Mouse (Mus musculus) hindbrain, embryonic 11.5 days (tissue): ENCODE data around the gene Cse1l. TPM values are rescaled to one million over a fixed set of nuclear protein-coding genes. Genes with fewer than 3 reads are reported as not detected.

ENCODE experiments used
- ATAC-seq: fragments of 200-750 bp; cut with Nextera tagmentation; 2 replicates; pipeline ENCODE4 v1.8.0; 2017; ENCODE audit warnings: mild to moderate bottlenecking, moderate TSS enrichment, moderate library complexity; ENCODE audit not compliant: low FRiP score
- DNase-seq: peaks from one replicate; pipeline ENCODE4 v3.0.0-alpha.2; 2015; ENCODE audit warnings: low spot score
- H3K27ac ChIP-seq: fragments of 300-500 bp; sonication (generic); 2 replicates; pipeline ENCODE4 v1.5.1; 2014; ENCODE audit warnings: mild to moderate bottlenecking, low read depth, low read length
- H3K27me3 ChIP-seq: fragments of 300-500 bp; sonication (generic); 2 replicates; pipeline ENCODE4 v1.6.1; 2014; ENCODE audit warnings: mild to moderate bottlenecking, low read length, moderate library complexity, mixed read lengths; ENCODE audit not compliant: control insufficient read depth, insufficient read depth
- H3K36me3 ChIP-seq: fragments of 300-500 bp; sonication (generic); 2 replicates; pipeline ENCODE4 v1.6.1; 2014; ENCODE audit warnings: mild to moderate bottlenecking, low read length, moderate library complexity, mixed read lengths; ENCODE audit not compliant: control insufficient read depth, insufficient read depth
- H3K4me1 ChIP-seq: fragments of 300-500 bp; sonication (generic); replicated peaks from 2 replicates; pipeline ENCODE4 v1.6.1; 2014; ENCODE audit warnings: low read length, mixed read lengths; ENCODE audit not compliant: control insufficient read depth, insufficient read depth
- H3K4me2 ChIP-seq: fragments of 300-500 bp; sonication (generic); replicated peaks from 2 replicates; pipeline ENCODE4 v1.6.1; 2014; ENCODE audit warnings: mild to moderate bottlenecking, low read depth, low read length
- H3K4me3 ChIP-seq: fragments of 300-500 bp; sonication (generic); 2 replicates; pipeline ENCODE4 v1.5.1; 2014; ENCODE audit warnings: low read depth, low read length
- H3K9ac ChIP-seq: fragments of 300-500 bp; sonication (generic); 2 replicates; pipeline ENCODE4 v1.6.1; 2014; ENCODE audit warnings: low read depth, low read length
- H3K9me3 ChIP-seq: fragments of 300-500 bp; sonication (generic); 2 replicates; pipeline ENCODE4 v1.6.1; 2016; ENCODE audit warnings: low read length; ENCODE audit not compliant: control insufficient read depth
- WGBS: fragments of 180-500 bp; shearing (Covaris S2); extraction: QIAGEN DNeasy Blood & Tissue Kit; methylation state at CpG from one replicate; pipeline ENCODE4 v1.1.7; 2014; 5-methylcytosine and 5-hydroxymethylcytosine counted together
- polyA plus RNA-seq: library from polyadenylated mRNA; unstranded; fragments of >200 nt; fragmentation: Nextera tagmentation; extraction: Ambion mirVana; gene quantifications from 2 replicates; pipeline ENCODE4 v1.2.1, GENCODE M21; 2014

The Cse1l gene
- polyA plus RNA-seq: 169 and 219 TPM in 2 replicates

DNA sequence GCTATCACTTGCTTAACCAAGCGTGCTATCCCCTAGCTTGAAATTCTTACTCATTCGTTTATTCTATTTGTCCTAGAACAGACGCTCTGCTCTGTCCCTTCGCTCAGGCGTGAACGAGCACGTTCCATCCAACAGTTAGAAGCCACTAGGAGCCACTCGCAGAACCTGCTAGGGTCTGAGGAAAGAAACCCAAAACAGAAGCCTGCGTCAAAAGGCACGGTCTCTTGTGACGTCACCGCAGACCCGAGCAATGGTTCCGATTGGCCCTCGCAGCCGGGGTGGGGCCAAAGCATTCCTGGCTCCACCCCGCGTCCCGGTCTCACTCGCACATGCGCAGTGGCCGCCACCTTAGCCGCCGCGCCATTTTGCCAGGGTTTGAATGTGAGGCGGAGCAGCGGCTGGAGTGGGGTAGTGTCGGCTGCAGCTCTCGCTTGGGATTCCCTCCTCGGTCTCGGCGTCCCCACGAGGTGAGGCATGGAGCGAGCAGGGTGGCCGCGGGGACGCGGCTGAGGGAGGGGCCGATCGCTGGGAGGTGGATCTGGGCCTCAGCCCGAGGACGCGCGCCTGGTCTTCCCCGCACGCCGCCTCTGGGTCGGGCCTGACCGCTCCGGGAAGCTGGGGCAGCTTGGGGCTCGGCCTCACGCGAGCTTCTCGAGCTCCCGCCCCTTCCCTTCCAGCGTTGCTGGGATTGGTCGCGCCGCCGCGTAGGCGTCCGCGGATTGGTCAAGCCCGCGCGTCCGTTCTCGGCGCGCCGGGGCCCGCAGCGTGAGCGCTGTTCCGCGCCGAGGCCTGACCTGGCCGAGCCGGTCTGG, at the start of gene Cse1l:
Gene Cse1l (plus strand): TSS at position 330 of the 812 bp plus-strand sequence.
- ATAC-seq (peak; percentile 96), DNase-seq (peak; percentile 99)
- H3K27ac ChIP-seq: peak within 1 kb of the TSS; percentile 98
- H3K27me3 ChIP-seq: no peaks in the 10 kb centered on the region
- 0 out of 2 replicates have a peak, but pooled peaks cover 2% of the 10 kb centered on the region for H3K4me1 ChIP-seq
- H3K4me2 ChIP-seq: peak within 1 kb of the TSS; percentile 73
- peak within 1 kb of the TSS; percentile 97 for H3K9ac ChIP-seq
- under 1% methylated on average over 78 of the region's 80 CpGs for WGBS
- no peaks in the 10 kb centered on the region for H3K9me3 ChIP-seq
- H3K4me3 ChIP-seq: peak within 1 kb of the TSS; percentile 91
- no peaks in the 10 kb centered on the region for H3K36me3 ChIP-seq

DNA sequence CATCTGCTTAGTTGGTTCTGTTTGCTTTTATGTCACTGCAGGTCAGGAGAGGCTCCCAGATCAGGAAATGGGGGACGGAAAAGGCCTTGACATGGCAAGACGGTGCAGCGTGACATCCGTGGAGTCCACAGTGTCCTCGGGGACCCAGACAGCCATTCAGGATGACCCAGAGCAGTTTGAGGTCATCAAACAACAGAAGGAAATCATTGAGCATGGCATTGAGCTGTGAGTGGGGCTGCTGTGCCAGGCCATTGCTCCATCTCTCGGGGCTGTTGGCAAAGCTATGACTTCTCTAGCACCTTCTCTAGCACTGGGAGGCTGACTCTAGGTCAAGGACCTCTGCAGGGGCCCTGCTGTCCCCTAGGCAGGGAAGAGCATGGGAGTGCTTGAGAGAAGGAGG, 49.5 kb upstream of the Cse1l start:
- peaks cover 6% of the 10 kb centered on the region; the same call in 1 of the 2 replicates for H3K36me3 ChIP-seq
- no peak overlapping the region for H3K27ac ChIP-seq
- H3K4me2 ChIP-seq: no peak overlapping the region
- H3K9ac ChIP-seq: no peak overlapping the region
- WGBS: 87% methylated on average over 6 of the region's 6 CpGs
- no peak for ATAC-seq
- DNase-seq: no peak
- no peaks in the 10 kb centered on the region for H3K4me1 ChIP-seq
- no peak overlapping the region for H3K4me3 ChIP-seq
- H3K9me3 ChIP-seq: no peaks in the 10 kb centered on the region
- H3K27me3 ChIP-seq: no peaks in the 10 kb centered on the region

- ATAC-seq (no peak), DNase-seq (peak; percentile 24)
- Histone ChIP-seq H3K27me3 (no peaks in the 10 kb centered on the region), H3K9ac (no peak overlapping the region), H3K36me3 (peaks cover 3% of the 10 kb centered on the region; the same call in 1 of the 2 replicates), H3K27ac (no peak overlapping the region), H3K4me3 (no peak overlapping the region), H3K9me3 (no peaks in the 10 kb centered on the region), H3K4me2 (no peak overlapping the region), H3K4me1 (no peaks in the 10 kb centered on the region)
- WGBS: 84% methylated on average over 2 of the region's 2 CpGs
Observed at GRCm38 (mm10) chr2:166857118-166857517, 48.7 kb upstream of the Cse1l start.

GRCm38 (mm10) chr2:166859214-166859613, 46.6 kb upstream of the Cse1l start:
- WGBS: 87% methylated on average over 7 of the region's 7 CpGs
- DNase-seq (no peak), ATAC-seq (no peak)
- Histone ChIP-seq H3K27ac (no peak overlapping the region), H3K4me1 (no peaks in the 10 kb centered on the region), H3K36me3 (no peaks in the 10 kb centered on the region), H3K9me3 (no peaks in the 10 kb centered on the region), H3K4me2 (no peak overlapping the region), H3K9ac (no peak overlapping the region), H3K4me3 (no peak overlapping the region), H3K27me3 (no peaks in the 10 kb centered on the region)

GRCm38 (mm10) chr2:166862505-166862904, 43.3 kb upstream of the Cse1l start:
- 79% methylated on average over 3 of the region's 3 CpGs for WGBS
- DNase-seq (no peak), ATAC-seq (no peak)
- H3K4me1 ChIP-seq: no peaks in the 10 kb centered on the region
- H3K27me3 ChIP-seq: no peaks in the 10 kb centered on the region
- no peak overlapping the region for H3K4me3 ChIP-seq
- no peaks in the 10 kb centered on the region for H3K36me3 ChIP-seq
- no peak overlapping the region for H3K4me2 ChIP-seq
- H3K9me3 ChIP-seq: no peaks in the 10 kb centered on the region
- H3K9ac ChIP-seq: no peak overlapping the region
- H3K27ac ChIP-seq: no peak overlapping the region

- Histone ChIP-seq H3K27ac (no peak overlapping the region), H3K4me3 (no peak overlapping the region), H3K4me1 (no peaks in the 10 kb centered on the region), H3K4me2 (no peak overlapping the region), H3K9ac (no peak overlapping the region), H3K27me3 (no peaks in the 10 kb centered on the region), H3K36me3 (no peaks in the 10 kb centered on the region), H3K9me3 (no peaks in the 10 kb centered on the region)
- DNase-seq (no peak), ATAC-seq (no peak)
- 87% methylated on average over 10 of the region's 10 CpGs for WGBS
Observed at GRCm38 (mm10) chr2:166865476-166865875, 40.4 kb upstream of the Cse1l start.

- H3K27me3 ChIP-seq: no peaks in the 10 kb centered on the region
- DNase-seq (no peak), ATAC-seq (no peak)
- H3K27ac ChIP-seq: no peak overlapping the region
- H3K36me3 ChIP-seq: no peaks in the 10 kb centered on the region
- H3K9ac ChIP-seq: no peak overlapping the region
- WGBS: 84% methylated on average over 20 of the region's 20 CpGs
- H3K4me1 ChIP-seq: no peaks in the 10 kb centered on the region
- H3K9me3 ChIP-seq: no peaks in the 10 kb centered on the region
- H3K4me3 ChIP-seq: no peak overlapping the region
- H3K4me2 ChIP-seq: no peak overlapping the region
Observed at GRCm38 (mm10) chr2:166870271-166870865, 35.5 kb upstream of the Cse1l start.

DNA sequence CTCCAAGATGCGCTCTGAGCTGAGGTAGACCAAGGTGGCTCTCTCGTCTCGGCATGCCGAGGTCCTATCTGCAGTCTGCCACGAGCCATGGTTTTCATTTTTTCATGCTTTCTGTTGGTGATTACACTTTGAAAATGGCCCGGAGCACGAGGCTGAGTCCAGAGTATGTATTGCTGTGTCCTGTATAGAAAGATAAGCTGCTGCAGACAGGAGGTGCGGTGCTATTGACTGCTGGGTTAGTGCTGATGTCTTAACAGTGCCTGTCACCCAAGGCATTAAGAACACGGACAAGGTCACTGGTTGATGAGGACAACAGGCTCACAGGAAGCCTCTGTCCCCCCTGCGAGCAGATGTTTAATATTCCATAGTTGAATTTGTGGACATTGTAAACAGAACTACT, 34.9 kb upstream of the Cse1l start:
- ATAC-seq (no peak), DNase-seq (no peak)
- Histone ChIP-seq H3K9ac (no peak overlapping the region), H3K27ac (no peak overlapping the region), H3K4me1 (no peaks in the 10 kb centered on the region), H3K4me2 (no peak overlapping the region), H3K36me3 (no peaks in the 10 kb centered on the region), H3K27me3 (no peaks in the 10 kb centered on the region), H3K9me3 (no peaks in the 10 kb centered on the region), H3K4me3 (no peak overlapping the region)
- 87% methylated on average over 10 of the region's 10 CpGs for WGBS
